Mouse (Mus musculus) cerebellum, postnatal 36 days (tissue): ENCODE results near the gene Thop1.
"Not testable (repeated sequence)": the region's sequence is repeated elsewhere in the genome, so short reads cannot be mapped to it uniquely, and the experiment has no call there.

ENCODE experiments used
- DNase-seq, 2 experiments: peaks; one replicate each; pipeline ENCODE4 v3.0.0; 2021 to 2022; ENCODE audit warnings: mixed read lengths in 2 of 2

Gene Thop1

DNA sequence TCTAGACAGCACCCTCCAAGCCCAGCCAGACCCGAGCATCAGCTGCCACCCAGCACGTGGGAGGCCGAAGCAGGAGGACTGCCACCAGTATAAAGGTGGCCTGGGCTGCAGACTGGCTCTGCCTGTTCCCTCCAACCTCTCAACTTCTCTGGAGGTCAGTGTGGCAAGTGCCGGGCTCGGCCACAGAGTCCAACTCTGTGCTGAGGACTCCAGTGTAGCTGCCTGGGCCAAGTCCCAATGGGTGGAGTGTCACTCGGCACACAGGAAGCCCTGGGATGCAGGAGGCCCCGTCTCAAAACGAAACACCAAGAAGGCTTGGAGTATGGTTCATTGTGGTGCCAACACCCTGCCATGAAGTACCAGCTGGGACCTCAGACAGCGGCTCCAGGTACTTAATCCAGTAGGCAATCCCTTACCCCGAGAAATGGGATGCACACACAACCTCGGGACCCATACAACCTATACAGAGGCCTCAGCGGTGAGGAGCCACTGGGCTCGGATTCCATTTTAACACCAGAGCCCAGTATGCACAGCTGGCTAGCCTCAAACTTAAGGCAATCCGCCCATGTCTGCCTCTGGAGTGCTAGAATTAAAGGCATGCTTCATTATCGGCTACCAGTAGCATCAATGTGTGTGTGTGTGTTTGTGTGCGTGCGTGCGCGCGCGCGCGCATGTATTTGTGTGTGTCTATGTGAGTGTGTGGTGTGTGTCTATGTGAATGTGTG, 12.3 kb upstream of the Thop1 start:
- DNase-seq: no peak

DNA sequence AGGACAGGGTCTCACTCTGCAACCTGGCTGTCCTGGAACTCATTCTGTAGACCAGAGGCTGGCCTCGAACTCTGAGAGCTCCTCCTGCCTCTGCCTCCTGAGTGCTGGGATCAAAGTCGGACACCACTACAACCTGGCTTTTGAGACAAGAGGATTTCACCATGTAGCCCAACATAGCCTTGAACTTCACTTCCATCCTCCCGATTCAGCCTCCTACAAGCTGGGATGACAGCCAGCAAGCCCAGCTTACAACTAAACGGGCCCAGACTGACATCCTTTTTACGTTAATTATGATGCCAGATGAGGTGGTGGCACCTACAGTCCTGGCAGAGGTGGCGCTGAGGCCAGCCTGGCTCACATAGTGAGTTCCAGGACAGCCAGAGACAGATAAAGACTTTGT, 10.9 kb upstream of the Thop1 start:
- no peak for DNase-seq

DNA sequence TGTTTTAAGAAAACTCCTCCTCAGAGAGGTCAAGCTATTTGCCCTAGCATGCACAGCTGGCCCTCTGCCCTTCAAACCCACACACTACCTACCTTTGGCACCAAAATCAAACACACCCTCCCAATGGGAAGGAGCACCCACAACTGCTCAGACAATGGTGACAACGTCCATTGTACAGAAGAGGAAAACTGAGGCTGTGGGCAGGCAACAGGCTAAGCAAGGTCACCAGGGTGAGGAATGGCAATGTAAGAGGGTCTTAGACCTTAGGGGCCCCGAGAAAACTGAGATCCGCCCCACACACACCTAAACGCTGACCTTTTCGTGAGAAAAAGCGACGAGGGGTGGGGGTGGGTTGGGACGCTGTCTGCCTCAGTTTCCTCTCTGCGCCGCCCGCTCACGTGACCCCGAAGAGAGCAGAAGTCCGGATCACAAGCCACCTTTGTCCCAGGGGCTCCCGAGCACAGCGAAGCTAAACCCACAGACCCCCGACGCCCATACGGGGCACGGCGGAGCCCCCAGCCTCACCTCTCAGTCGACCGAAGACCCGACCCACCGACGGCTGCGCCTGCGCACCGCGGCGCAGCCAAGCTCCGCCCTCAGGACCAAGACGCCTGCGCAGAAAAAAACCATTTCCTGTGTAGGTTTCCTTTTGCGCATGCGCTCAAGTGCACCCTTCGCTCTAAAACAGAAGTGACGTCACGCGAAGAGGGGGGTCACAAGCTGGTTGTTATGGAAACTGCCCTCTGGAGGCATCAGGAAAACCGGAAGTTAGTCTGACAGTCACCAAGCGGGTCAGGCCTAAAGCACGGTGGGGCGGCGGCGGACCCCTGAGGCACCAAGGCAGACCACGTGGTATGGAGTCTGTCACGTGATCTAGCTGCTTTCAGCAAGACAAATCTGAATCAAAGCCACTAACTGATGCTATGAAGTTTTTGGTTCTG, 10.0 kb upstream of the Thop1 start, which contains the start of gene Sgta:
TSS of gene Sgta (minus strand) at position 579 of the 941 bp plus-strand sequence.
- peak; percentile 99 to 100 for DNase-seq

DNA sequence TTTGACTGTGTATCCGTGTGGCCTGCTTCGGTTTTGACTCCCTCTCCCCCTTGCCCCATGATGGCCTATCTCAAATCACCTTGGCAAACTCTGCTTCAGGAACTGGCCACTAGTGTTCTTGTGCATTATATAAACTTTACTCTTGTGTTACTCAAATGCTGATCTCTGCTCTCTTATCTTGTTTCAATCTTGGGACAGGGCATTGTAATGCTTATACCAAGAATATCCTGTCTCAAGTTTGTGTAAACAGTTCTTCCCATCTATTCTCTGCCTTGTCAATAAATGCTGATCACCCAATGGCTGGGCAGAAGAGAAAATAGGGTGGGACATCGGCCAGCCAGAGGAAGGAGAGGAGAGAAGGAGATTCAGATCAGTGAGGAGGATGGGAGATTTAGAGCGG, 7.1 kb upstream of the Thop1 start:
- no peak for DNase-seq

DNA sequence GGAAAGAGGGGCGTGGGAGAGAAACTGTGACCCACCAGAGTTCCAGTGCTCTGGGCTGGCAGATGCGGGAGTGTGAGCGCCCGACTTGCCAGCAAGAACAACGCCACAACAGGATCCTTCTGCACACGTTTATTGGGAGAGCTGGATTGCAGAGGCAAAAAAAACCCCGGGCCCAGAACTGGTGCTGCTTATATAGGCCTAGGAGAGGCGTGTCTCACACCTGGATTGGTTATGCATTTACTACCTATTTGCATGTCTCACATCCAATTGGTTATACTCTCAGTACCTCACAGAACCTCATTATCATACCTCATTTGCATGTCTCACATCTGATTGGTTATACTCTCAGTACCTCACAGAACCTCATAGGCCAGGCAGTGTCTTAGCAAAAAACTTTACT, 5.3 kb upstream of the Thop1 start:
- DNase-seq: not testable (repeated sequence)

DNA sequence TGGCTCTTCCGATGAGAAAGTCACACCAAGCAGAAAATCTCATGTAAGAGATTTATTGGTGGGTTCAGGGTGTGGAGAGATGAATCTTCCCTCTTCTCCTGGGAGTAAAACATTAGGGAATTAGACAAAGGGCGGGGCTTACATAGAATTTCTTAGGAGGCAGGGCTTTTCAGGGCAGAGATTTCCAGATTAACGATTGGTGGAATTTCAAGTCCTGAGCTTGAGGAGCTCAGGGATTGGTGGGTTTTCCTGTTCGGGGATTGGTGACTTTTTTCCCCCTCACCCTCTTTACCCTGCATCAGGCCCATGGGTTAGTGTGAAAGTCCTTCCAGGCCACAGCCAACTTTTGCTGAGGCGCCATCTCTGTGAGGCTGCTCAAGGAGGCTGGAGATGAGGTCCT, 1.1 kb upstream of the Thop1 start:
- no peak for DNase-seq

DNA sequence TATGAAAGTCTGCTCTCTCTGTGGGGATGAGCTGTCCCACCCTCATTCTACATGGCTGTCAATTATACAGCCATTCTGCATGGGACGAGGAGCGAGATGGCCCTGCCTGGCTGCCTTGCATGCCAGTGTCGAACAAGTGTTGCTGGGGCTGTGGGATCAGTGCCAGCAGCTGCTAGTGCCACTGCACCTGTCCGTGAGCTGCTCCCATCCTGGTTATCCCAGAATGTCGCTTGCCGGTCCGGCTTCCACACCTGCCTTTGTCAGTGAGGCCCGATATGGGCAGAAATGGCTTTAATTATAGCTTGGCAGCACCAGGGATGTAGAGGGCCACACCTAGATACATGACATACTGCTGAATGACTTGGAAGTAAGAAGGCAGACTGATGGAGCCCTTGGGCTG, 2.5 kb downstream of the Thop1 start:
- no peak for DNase-seq

DNA sequence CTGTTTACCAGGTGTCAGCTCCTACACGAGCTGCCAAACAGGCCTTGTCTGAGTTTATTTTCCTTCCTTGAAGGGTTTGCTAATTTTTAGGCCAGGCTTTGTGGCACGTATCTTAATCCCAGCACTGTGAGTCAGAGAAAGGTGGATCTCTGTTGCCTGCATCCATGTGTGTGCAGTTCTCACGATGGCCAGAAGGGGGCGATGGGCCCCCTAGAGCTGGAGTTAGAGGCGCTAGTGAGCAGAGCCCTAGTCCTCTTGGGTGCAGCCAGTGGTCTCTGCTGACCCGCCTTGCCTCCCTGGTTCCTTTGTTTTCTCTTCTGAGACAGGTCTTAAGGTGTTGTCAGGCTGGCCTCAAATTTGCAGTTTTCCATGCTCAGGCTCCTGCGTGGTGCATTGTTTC, 3.6 kb downstream of the Thop1 start:
- DNase-seq: no peak

DNA sequence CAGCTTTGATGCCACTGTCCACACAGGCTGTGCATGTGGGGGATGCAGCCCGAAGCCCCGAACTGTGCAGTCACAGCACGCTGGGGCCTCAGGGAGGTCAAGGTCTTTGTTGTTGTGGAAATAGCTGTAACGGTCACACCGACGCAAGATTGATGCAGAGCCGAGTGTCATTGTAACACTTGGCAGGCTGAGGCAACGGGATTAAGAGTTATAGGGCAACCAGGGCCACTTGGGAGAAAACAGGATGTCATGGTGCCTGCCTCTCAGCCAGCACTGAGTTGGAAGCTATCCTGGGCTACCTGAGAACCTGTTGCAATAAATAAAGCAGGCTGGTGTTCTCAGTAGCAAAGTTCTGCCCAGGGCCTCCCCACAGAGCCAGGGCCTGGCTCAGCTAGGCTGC, 5.9 kb downstream of the Thop1 start:
- DNase-seq: no peak

DNA sequence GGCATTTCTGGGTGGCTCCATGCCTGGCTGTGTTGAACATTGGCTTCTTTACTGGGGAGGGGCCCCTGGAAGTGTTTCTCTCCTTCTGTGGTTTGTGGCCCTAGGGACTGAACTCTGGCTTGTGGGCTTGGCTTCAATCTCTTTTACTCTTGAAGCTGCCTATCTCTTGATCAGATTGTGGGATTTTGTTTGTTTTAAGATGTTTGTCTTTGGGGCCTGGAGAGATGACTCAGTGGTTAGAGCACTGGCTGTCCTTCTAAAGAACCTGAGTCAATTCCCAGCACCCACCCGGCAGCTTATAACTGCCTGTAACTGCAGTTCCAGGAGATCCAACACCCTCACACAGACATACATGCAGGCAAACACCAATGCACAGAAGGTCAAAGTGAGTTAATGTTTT, 6.5 kb downstream of the Thop1 start:
- no peak for DNase-seq

DNA sequence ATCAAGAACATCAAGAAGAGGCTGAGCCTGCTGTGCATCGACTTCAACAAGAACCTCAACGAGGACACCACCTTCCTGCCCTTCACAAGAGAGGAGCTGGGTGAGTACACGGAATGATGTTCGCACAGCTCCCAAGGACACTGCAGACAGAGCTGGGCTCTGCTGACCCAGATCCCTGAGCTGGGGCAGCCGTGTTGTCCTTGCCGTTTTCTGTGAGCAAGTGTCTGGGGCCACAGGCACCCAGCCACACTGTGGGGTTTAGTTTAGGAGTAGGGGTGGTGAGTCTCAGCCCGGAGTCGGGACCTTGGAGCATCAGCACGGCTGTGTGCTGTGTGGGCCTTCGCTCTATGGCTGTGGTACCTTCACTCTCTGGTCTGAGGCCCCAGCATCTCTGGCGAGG, 8.1 kb downstream of the Thop1 start:
- no peak for DNase-seq

DNA sequence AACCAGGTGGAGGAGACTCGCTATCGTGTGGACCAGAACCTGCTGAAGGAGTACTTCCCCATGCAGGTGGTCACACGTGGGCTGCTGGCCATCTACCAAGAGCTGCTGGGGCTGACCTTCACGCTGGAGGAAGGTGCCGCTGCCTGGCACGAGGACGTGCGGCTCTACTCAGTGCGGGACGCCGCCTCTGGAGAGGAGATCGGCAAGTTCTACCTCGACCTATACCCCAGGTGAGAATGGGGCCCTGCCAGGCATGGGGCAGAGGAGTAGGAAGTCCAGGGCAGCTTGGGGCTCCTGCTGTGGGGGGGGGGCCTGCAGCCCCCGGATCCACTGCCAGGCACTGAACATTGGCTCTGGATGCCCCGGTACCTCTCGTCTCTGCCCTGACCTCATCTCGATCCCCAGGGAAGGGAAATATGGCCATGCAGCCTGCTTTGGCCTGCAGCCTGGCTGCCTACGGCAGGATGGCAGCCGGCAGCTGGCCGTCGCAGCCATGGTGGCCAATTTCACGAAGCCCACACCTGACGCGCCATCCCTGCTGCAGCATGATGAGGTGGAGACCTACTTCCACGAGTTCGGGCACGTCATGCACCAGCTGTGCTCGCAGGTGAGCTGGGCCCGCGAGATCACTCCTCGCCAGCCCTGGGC, 10.3 kb downstream of the Thop1 start:
- peak; percentile 26 to 41 for DNase-seq

DNA sequence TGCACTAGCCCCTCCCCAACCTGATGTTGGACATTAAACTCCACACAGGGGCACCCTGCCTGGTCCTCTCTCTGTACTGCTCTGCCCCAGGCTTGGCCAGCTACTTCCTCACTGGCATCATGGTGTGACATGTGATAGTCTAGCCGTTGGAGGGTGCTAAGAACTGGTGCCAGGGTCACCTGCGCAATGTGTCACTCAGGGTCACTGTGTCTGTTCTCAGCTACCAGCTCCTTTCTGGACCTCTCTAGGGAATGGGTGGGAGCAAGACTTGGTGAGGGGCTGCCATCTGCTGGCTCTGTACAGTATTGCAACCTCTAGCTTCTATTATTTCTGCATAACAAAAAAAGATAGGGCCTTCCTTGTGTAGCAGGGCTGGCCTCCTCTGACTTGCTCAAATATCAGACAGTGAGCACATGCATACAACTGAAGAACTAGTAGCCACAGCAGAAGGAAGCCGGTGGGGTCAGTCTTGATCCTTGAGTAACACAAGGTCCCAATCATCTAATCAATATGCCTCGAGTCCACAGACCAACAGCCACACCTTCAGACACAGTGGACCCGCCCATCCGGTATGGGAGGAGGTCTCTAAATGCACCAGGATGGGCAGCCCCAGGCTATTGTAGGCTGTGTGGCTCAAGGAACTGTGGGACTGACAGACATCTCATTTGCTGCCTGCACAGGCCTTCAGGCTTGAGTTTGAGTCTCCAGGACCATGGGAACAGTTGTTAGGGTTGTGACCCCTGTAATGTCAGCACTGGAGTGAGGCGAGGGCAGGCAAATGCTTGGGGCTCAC, 12.5 kb downstream of the Thop1 start:
- DNase-seq: peak; percentile 76 to 89

DNA sequence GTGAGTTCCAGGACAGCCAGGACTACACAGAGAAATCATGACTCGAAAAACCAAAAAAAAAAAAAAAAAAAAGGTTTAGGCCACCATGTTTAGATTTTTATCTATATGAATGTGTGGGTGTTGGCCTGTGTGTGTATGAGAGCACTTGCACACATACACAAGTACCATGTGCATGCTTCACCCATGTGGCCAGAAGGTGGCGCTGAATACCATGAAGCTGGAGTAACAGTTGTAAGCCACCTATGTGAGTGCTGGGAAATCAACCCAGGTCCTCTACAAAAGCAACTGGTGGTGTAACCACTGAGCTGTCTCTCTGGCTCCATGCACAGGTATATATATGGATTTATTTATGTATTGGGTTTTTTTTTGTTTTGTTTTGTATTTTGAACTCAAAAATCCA, 17.2 kb downstream of the Thop1 start:
- peak in 1 of 2 experiments; percentile 33 for DNase-seq

DNA sequence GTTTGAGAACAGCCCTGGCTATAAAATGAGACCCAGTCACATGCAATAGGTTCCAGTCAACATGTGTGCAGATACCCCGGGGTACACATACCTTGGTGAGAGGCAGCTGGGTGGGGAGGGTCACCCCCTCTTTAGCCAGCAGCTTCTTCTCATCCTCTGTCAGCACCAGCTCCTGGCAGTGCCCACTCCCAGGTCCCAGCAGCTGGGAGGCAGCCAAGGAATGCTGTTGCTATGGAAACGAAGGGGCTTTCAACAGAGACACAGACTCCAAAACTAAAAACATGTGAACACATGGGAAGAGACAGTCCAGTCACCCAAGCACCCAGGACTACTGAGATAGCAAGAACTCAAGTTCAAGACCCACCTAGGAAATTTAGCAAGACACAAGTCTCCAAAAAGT, 19.4 kb downstream of the Thop1 start:
- DNase-seq: no peak

DNA sequence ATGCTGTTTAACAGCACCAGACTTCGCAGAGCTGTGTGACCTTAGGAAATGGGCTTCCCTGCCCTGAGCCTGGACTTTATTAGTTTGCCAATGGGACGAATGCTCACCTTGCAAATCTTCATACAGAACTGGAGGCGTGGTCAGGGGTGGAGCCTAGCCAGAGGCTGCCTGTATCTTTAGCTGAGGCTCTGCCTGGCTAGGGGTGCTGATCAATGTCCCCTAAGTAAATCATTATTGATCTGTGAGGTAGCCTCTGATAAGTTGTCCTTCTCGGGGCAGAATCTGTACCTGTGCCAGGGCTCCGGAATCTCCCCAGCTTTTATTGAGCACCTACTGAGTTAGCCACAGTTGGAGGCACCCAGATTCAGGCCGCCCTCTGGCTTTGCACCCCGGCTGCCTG, 20.8 kb downstream of the Thop1 start:
- DNase-seq: no peak

DNA sequence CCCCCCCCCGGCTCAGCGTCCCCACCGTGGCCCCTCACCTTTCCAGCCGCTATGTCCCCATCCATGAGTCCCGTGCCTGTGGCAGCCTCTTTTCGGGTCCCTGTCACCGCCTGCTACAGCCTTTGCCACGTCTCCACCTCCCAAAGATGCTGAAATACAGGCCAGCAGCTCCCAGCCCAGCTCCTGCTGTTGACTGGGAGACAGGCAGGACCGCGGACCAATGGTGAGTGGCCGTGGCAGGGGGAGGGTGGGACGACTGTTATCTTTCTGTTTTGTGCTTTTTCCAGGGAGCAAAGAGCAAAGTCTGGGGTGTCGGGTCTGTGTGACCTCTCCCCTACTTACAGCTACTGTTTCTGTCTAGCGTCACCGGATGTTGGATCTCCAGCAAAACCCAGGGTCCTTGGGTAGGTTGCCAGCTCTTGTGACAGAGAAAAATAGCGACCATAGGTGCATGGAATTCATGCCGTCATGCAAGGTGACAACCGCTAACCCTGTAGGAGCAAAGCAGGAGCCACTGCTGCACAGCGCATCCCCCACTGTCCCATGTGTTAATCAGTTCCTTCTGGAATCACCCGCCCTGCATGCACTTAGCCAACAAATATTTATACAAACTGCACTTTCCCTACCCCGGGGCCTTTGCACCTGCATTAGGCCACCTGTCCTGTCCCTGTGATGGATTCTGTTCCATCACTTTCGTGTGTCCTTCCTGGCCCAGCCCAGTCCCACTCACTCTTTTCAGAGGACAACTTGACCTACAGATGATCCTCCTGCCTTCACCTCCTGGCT, 22.8 kb downstream of the Thop1 start:
- DNase-seq: no peak

DNA sequence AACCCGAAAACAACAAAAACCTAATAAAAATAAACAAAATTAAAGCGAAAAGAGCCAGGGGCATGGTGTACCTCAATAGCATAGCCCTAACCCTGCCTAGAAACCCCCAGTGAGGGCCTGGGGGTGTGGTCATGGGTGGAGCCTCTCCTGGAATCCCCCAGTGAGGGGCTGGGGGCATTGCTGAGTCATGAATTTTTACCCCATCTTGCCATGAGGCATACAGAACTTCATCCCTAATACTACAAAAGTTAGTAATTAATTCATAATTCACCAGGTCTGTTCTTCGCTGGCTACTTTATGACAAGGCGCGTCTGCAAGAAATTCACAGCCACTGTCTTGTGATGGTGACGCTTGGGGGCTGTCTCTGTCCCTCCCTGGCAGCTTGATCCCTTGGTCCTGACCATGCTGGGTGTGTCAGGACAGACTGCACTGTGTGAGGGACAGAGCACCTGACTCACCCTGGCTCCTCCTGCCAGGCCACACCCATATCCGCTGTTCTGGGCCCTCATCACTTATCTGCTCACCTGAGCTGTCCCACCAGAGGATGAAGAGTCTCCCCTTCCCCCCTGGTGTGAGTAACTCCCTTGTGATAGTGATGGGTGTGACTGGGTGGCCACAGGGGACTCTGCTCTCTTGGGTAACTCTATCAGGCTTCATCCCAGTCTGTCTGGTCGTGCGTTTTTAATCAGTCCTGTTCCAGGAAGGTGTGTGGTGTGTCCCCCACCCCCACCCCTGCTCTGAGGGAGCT, 25.3 kb downstream of the Thop1 start:
- DNase-seq: no peak

DNA sequence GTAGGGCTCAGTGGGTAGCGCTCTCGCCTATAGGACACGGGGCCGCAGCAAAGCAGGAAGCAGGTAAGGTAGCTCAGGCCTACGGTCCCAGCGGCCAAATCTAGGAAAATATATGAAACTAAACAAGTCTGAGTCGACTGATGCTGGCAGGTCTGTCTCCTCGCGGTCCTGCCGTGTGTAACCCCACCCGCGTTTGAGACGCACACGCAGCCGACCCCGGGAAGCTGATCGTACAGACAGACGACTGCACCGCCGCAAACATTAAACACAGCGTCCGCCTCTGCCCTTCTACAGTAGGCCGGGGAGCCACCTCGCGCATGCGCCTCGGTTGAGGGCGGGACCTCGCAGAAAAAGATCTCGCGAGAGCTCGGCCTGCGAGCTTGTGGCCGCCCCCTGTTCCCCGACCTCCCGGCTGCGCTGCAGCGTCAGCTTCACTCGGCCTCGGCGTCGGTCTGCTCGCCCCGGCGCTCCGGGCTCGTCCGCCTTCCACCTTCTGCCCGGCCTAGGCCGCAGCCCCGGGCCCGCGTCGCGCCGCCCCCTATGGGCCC, 35.8 kb downstream of the Thop1 start, which contains the start of gene Map2k2:
TSS of gene Map2k2 (plus strand) at position 351 of the 548 bp plus-strand sequence.
- peak; percentile 94 to 97 for DNase-seq

DNA sequence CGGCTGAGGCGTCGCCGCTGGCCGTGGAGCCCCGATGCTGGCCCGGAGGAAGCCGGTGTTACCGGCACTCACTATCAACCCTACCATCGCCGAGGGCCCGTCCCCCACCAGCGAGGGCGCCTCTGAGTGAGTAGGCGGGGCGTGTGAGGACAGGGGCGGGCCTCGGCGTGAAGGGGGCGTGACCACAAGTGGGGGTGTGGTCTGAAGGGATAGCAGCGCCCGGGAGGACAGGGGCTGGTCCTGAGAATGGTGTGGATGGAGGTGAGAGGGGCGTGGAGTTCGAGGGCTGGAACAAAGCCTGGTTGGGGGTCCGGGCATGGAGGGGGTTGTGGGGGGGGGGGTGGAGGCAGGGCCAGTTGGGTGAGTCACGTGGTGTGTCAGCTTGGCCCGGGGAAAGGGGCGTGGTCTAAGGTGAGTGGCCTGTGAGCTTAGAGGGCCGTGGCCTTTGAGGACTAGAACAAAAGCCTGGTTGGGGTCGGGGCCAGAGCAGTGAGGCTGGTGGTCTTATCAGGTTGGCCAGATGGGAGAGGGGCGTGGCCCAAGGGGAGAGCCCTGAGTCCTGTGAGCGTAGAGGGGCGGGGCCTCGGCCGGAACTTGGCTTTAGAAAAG, 36.4 kb downstream of the Thop1 start:
- DNase-seq: peak; percentile 69 to 77
